Mouse (Mus musculus): ENCODE results near the gene Cuedc1. TPM values are rescaled to one million over a fixed set of nuclear protein-coding genes. Genes with fewer than 3 reads are reported as not detected.
A peak's percentile ranks its signal among the peaks of the same experiment; 100 is the strongest.

The Cuedc1 gene
- polyA plus RNA-seq, 1 experiment = 32.7 TPM

- no peak for DNase-seq (ENCODE audit: extremely low spot score in 1 of 2, low spot score in 1 of 2)
These were observed 21.5 kb upstream of the Cuedc1 start for GRCm38 (mm10) chr11:88076394-88076793.

- DNase-seq (ENCODE audit: extremely low spot score in 1 of 2, low spot score in 1 of 2) = no peak
These were observed 14.2 kb upstream of the Cuedc1 start for GRCm38 (mm10) chr11:88083699-88084098.

- peak; percentile 86 to 93 for DNase-seq (ENCODE audit: extremely low spot score in 1 of 2, low spot score in 1 of 2)
These were observed 10.9 kb upstream of the Cuedc1 start for GRCm38 (mm10) chr11:88086737-88087627.

- no peak for DNase-seq (ENCODE audit: extremely low spot score in 1 of 2, low spot score in 1 of 2)
These were observed 8.7 kb upstream of the Cuedc1 start for GRCm38 (mm10) chr11:88089150-88089549.

- DNase-seq (ENCODE audit: extremely low spot score in 1 of 2, low spot score in 1 of 2) = no peak
These were observed 7.6 kb upstream of the Cuedc1 start for GRCm38 (mm10) chr11:88090293-88090692.

GRCm38 (mm10) chr11:88091949-88092348 lies 5.9 kb upstream of the Cuedc1 start:
- no peak for DNase-seq (ENCODE audit: extremely low spot score in 1 of 2, low spot score in 1 of 2)

GRCm38 (mm10) chr11:88097173-88097572 lies 685 bp upstream of the Cuedc1 start:
- DNase-seq (ENCODE audit: extremely low spot score in 1 of 2, low spot score in 1 of 2) = no peak

- DNase-seq (ENCODE audit: extremely low spot score in 1 of 2, low spot score in 1 of 2) = peak in 1 of 2 experiments; percentile 77
These were observed 1.1 kb downstream of the Cuedc1 start for GRCm38 (mm10) chr11:88098787-88099598.

- DNase-seq (ENCODE audit: extremely low spot score in 1 of 2, low spot score in 1 of 2) = peak in 1 of 2 experiments; percentile 30
These were observed 1.8 kb downstream of the Cuedc1 start for GRCm38 (mm10) chr11:88099599-88100023.

- no peak for DNase-seq (ENCODE audit: extremely low spot score in 1 of 2, low spot score in 1 of 2)
These were observed 2.3 kb downstream of the Cuedc1 start for GRCm38 (mm10) chr11:88100170-88100569.

GRCm38 (mm10) chr11:88103214-88103941 lies 5.5 kb downstream of the Cuedc1 start:
- no peak for DNase-seq (ENCODE audit: extremely low spot score in 1 of 2, low spot score in 1 of 2)

- DNase-seq (ENCODE audit: extremely low spot score in 1 of 2, low spot score in 1 of 2) = no peak
These were observed 7.8 kb downstream of the Cuedc1 start for GRCm38 (mm10) chr11:88105494-88106291.

GRCm38 (mm10) chr11:88106292-88106554 lies 8.4 kb downstream of the Cuedc1 start:
- no peak for DNase-seq (ENCODE audit: extremely low spot score in 1 of 2, low spot score in 1 of 2)

GRCm38 (mm10) chr11:88107365-88107764 lies 9.5 kb downstream of the Cuedc1 start:
- DNase-seq (ENCODE audit: extremely low spot score in 1 of 2, low spot score in 1 of 2) = no peak

GRCm38 (mm10) chr11:88110031-88110594 lies 12.3 kb downstream of the Cuedc1 start:
- no peak for DNase-seq (ENCODE audit: extremely low spot score in 1 of 2, low spot score in 1 of 2)

GRCm38 (mm10) chr11:88112078-88112477 lies 14.2 kb downstream of the Cuedc1 start:
- no peak for DNase-seq (ENCODE audit: extremely low spot score in 1 of 2, low spot score in 1 of 2)

GRCm38 (mm10) chr11:88112677-88113333 lies 14.9 kb downstream of the Cuedc1 start:
- no peak for DNase-seq (ENCODE audit: extremely low spot score in 1 of 2, low spot score in 1 of 2)

- DNase-seq (ENCODE audit: extremely low spot score in 1 of 2, low spot score in 1 of 2) = no peak
These were observed 15.8 kb downstream of the Cuedc1 start for GRCm38 (mm10) chr11:88113543-88114271.

GRCm38 (mm10) chr11:88114871-88115301 lies 17.0 kb downstream of the Cuedc1 start:
- no peak for DNase-seq (ENCODE audit: extremely low spot score in 1 of 2, low spot score in 1 of 2)
